Mouse (Mus musculus): ENCODE results near the gene Slc9a9.

GRCm38 (mm10) chr9:94705758-94706026 lies 36.0 kb downstream of the Slc9a9 start:
- TF ChIP-seq POLR2A (IDR thresholded peaks at IDR 0.05; ENCODE audit: control insufficient read depth, low read depth, low read length), result no peak
- TF ChIP-seq CTCF (IDR thresholded peaks at IDR 0.05; ENCODE audit: control insufficient read depth, insufficient read depth, insufficient replicate concordance, low read depth, low read length), result no peak
